Mouse (Mus musculus) CD4-positive naive resting alpha-beta T cell, adult 57 days (primary cell): Measurements from ENCODE around the gene Olfr482. TPM values are rescaled to one million over a fixed set of nuclear protein-coding genes. Genes with fewer than 3 reads are reported as not detected.

Source experiments
- total RNA-seq: library from RNA; stranded (reverse); gene quantifications from one replicate; pipeline ENCODE4 v1.2.4, GENCODE M21; 2023

The Olfr482 gene
- 1.5 TPM for total RNA-seq

GRCm38 (mm10) chr7:108097486-108097885 is at the start of gene Olfr482:
TSS of gene Olfr482 (minus strand) at chr7:108097586.

DNA sequence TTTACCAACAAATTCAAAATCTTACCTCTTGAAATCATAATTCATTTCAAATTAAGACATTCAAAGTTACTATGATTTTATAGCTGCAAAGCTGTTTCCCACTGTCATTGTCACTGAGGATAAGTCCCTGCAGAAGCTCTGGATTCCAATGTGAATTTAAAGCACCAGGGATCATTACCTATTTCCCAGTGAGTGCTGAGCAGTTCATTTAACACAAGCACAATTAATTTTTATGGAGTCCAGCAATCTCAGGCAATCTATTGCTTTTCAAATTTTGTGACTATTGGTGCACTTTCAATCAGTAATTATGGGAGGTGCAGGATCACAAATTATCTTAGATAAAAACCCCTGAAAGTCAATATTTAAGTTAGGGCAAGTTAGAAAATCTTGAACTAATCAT is 30.0 kb upstream of the Olfr482 start, which contains the start of gene Olfr484:
Gene Olfr484 (minus strand): TSS at position 101 of the 400 bp plus-strand sequence.

GRCm38 (mm10) chr7:108100549-108100948 is 3.2 kb upstream of the Olfr482 start, which contains the start of gene Olfr483:
TSS of gene Olfr483 (plus strand) at chr7:108100849.

GRCm38 (mm10) chr7:108079555-108079954 is 17.8 kb downstream of the Olfr482 start, which contains the start of gene Olfr481:
TSS of gene Olfr481 (plus strand) at chr7:108079855.

DNA sequence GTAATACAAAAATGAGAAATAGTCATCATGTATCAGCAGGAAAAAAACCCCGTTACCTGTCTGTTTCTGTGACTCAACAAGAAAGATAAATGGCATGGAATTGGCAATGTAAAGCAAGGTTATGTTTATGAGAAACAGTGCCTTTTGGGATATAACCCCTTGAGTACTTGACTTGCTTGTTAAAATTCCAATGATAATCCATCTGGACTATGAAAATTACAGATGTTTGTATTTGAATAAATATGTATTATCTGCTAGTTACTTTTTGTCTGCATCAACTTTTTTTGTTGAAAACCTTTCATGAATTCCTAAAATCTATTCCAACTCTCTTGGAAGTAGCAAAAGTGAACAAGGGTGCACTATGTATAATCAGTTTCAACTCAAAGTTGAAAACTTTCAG is 30.1 kb downstream of the Olfr482 start, which contains the start of gene Olfr480:
Gene Olfr480 (minus strand): TSS at position 101 of the 400 bp plus-strand sequence.

DNA sequence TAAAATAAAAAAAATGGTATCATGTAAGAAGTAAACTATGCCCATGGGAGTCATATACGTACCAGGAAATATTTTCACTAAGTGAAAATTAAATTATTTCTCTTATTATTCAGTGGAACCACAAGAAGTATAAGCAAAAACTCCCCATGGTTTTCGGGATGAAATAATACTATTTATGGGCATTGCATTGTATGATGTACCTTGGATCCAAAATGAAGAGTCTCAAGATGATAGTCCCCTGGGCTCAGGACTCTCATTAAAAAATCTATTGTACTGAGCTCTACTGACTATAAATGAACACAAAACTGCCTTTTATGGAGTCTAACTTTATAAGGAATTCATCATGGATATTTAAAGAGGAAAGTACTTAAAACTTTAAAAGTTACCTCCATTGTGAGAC is 47.0 kb downstream of the Olfr482 start, which contains the start of gene Olfr479:
Gene Olfr479 (plus strand): TSS at position 301 of the 400 bp plus-strand sequence.

Other genes with a start within 250 kb of the Olfr482 start
- 0.12 TPM for gene Olfr472, start 199.7 kb downstream of the Olfr482 start, total RNA-seq
- not detected for gene Olfr473, start 167.1 kb downstream of the Olfr482 start, total RNA-seq
- not detected for gene Olfr474, start 142.9 kb downstream of the Olfr482 start, total RNA-seq
- not detected for gene Olfr476, start 132.8 kb downstream of the Olfr482 start, total RNA-seq
- gene Olfr477, start 110.9 kb downstream of the Olfr482 start, total RNA-seq = not detected
- not detected for gene Olfr478, start 63.6 kb downstream of the Olfr482 start, total RNA-seq
- gene Olfr479, start 46.9 kb downstream of the Olfr482 start, total RNA-seq = not detected
- gene Olfr480, start 30.2 kb downstream of the Olfr482 start, total RNA-seq = not detected
- gene Olfr481, start 17.7 kb downstream of the Olfr482 start, total RNA-seq = not detected
- not detected for gene Olfr483, start 3.3 kb upstream of the Olfr482 start, total RNA-seq
- gene Olfr484, start 29.9 kb upstream of the Olfr482 start, total RNA-seq = not detected
- gene Olfr485, start 62.3 kb upstream of the Olfr482 start, total RNA-seq = not detected
- gene Olfr486, start 75.2 kb upstream of the Olfr482 start, total RNA-seq = not detected
- not detected for gene Olfr487, start 117.0 kb upstream of the Olfr482 start, total RNA-seq
- not detected for gene Olfr488, start 160.8 kb upstream of the Olfr482 start, total RNA-seq
- not detected for gene Olfr490, start 191.3 kb upstream of the Olfr482 start, total RNA-seq
- gene Olfr491, start 215.9 kb upstream of the Olfr482 start, total RNA-seq = not detected
- gene Olfr492, start 226.1 kb upstream of the Olfr482 start, total RNA-seq = not detected
- gene Olfr493, start 249.4 kb upstream of the Olfr482 start, total RNA-seq = not detected